Mouse (Mus musculus): ENCODE data around the gene Letm1. TPM values are rescaled to one million over a fixed set of nuclear protein-coding genes. Genes with fewer than 3 reads are reported as not detected.

Gene Letm1
- total and polyA plus RNA-seq, 2 experiments: 19.0 to 48.5 TPM

DNA sequence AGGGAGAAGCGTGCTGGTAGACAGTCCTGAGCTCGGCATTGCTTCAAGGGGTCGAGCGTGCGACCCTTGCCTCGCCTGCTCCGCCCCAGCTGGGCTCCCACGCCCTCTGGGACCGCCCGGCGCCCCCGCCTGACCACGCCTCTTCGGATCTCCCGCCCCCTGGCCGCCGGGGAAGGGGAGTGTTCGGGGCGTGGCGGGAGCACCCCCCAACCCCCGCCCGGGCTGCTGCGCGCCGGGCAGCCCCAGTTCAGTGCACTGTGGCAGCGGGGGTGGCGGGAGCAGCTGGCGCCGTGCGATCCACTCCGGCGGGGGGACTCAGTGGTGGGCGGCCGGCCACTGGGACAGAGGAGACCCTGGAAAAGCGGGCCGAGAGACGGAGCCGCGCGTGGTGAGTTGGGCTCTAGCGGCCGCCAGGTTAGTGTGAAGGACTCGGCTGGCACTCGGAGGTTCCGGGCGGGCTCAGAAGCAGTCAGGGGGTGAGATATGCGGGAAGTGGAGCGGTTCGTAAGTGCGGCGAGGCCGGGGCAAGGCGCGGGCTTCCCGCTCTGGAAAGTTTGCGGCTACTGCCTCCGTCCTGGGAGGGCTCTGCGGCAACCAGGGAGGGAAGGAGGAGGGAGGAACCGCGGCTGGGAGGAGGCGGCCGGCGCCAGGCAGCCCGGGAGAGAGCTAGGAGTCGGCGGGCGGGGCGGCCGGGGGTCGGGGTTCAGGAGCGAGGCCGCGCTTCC is 60.9 kb downstream of the Letm1 start, which contains the start of gene Fgfr3:
Gene Fgfr3, plus strand, starts transcription at position 134 of the 725 bp plus-strand sequence.
- Histone ChIP-seq H3K79me2 (ENCODE audit: control insufficient read depth, insufficient read depth, low read length) (peaks cover 31% of the 10 kb centered on the region; the same call in 1 of the 2 replicates), H3K9ac (ENCODE audit: low read depth, low read length) (peak within 1 kb of the TSS; percentile 89), H3K27me3 (ENCODE audit: control insufficient read depth, insufficient read depth, low read length) (no peaks in the 10 kb centered on the region), H3K36me3 (ENCODE audit: control insufficient read depth, insufficient read depth, low read length) (no peaks in the 10 kb centered on the region), H3K4me1 (ENCODE audit: control insufficient read depth, insufficient read depth, low read length) (peaks cover 28% of the 10 kb centered on the region), H3K4me3 (ENCODE audit: insufficient read depth, low read depth, low read length) (peak within 1 kb of the TSS; percentile 97), H3K27ac (replicated peaks; ENCODE audit: insufficient read depth, low read depth, low read length) (peak within 1 kb of the TSS; percentile 94)
- WGBS: under 1% methylated on average over 67 of the region's 73 CpGs
- DNase-seq (ENCODE audit: extremely low read depth, low read depth, low spot score): peak; percentile 54
- TF ChIP-seq POLR2A (IDR thresholded peaks at IDR 0.05; ENCODE audit: extremely low read depth, insufficient read depth, low read length): peak; percentile 91
- TF ChIP-seq CTCF (IDR thresholded peaks at IDR 0.05; ENCODE audit: low read depth, low read length): 0 out of 2 replicates have a peak, but pooled peaks have one; percentile 7

DNA sequence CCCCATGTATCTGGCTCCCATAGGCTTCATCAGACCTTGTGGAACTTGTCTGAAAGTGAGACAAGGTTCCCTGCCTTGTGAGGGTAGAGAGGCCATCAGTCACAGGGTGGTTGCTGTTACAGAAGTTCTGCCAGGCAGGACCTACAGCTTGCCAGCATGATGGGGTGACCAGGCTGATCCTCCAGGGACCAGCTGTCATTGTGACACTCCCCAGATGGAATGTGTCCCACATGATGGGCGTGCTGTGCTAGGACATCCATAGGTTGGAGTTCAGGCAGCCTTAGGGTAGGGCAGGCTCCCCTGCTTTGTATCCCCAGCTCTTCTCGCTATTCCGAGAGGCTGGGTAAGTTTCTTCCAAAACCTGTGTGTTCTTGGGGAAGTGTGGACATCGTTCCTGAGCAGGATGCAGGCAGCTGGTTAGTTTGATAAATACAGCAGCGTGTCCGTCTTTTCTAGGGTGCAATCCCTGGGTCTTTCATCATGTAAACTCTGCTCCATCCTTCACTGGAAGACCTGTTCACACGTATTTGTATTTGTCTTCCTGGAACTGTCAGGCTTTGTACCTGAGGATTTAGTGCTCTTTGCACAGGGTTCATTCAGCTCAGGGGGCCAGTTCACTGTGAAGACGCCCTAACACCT is 61.6 kb downstream of the Letm1 start:
- peak overlapping the region; percentile 83 for H3K27ac ChIP-seq (replicated peaks; ENCODE audit: insufficient read depth, low read depth, low read length)
- H3K36me3 ChIP-seq (ENCODE audit: control insufficient read depth, insufficient read depth, low read length): no peaks in the 10 kb centered on the region
- no peaks in the 10 kb centered on the region for H3K27me3 ChIP-seq (ENCODE audit: control insufficient read depth, insufficient read depth, low read length)

GRCm38 (mm10) chr5:33718460-33718859 is 64.2 kb downstream of the Letm1 start:
- no peak overlapping the region for H3K4me3 ChIP-seq (ENCODE audit: insufficient read depth, low read depth, low read length)
- H3K79me2 ChIP-seq (ENCODE audit: control insufficient read depth, insufficient read depth, low read length): peaks cover 17% of the 10 kb centered on the region; the same call in 1 of the 2 replicates
- H3K27me3 ChIP-seq (ENCODE audit: control insufficient read depth, insufficient read depth, low read length): no peaks in the 10 kb centered on the region
- H3K4me1 ChIP-seq (ENCODE audit: control insufficient read depth, insufficient read depth, low read length): peaks cover 7% of the 10 kb centered on the region
- H3K27ac ChIP-seq (replicated peaks; ENCODE audit: insufficient read depth, low read depth, low read length): no peak overlapping the region
- no peak for DNase-seq (ENCODE audit: extremely low read depth, low read depth, low spot score)
- WGBS: 96% methylated on average over 5 of the region's 5 CpGs
- TF ChIP-seq CTCF (IDR thresholded peaks at IDR 0.05; ENCODE audit: low read depth, low read length) (no peak), POLR2A (IDR thresholded peaks at IDR 0.05; ENCODE audit: extremely low read depth, insufficient read depth, low read length) (no peak)
- no peak overlapping the region for H3K9ac ChIP-seq (ENCODE audit: low read depth, low read length)
- H3K36me3 ChIP-seq (ENCODE audit: control insufficient read depth, insufficient read depth, low read length): no peaks in the 10 kb centered on the region

More for the DNA sequence above, 61.6 kb downstream of the Letm1 start:
- peaks cover 22% of the 10 kb centered on the region for H3K4me1 ChIP-seq (ENCODE audit: control insufficient read depth, insufficient read depth, low read length)
- 15% methylated on average over 8 of the region's 8 CpGs for WGBS
- peaks cover 26% of the 10 kb centered on the region; the same call in 1 of the 2 replicates for H3K79me2 ChIP-seq (ENCODE audit: control insufficient read depth, insufficient read depth, low read length)
- peak overlapping the region; percentile 97 for H3K4me3 ChIP-seq (ENCODE audit: insufficient read depth, low read depth, low read length)
- peak; percentile 79 for DNase-seq (ENCODE audit: extremely low read depth, low read depth, low spot score)
- H3K9ac ChIP-seq (ENCODE audit: low read depth, low read length): peak overlapping the region; percentile 89
- no peak for TF ChIP-seq POLR2A (IDR thresholded peaks at IDR 0.05; ENCODE audit: extremely low read depth, insufficient read depth, low read length)
- TF ChIP-seq CTCF (IDR thresholded peaks at IDR 0.05; ENCODE audit: low read depth, low read length): no peak

GRCm38 (mm10) chr5:33716467-33716866 is 66.2 kb downstream of the Letm1 start:
- H3K27me3 ChIP-seq (ENCODE audit: control insufficient read depth, insufficient read depth, low read length): no peaks in the 10 kb centered on the region
- H3K9ac ChIP-seq (ENCODE audit: low read depth, low read length): no peak overlapping the region
- H3K36me3 ChIP-seq (ENCODE audit: control insufficient read depth, insufficient read depth, low read length): no peaks in the 10 kb centered on the region
- 91% methylated on average over 6 of the region's 6 CpGs for WGBS
- TF ChIP-seq CTCF (IDR thresholded peaks at IDR 0.05; ENCODE audit: low read depth, low read length): no peak
- TF ChIP-seq POLR2A (IDR thresholded peaks at IDR 0.05; ENCODE audit: extremely low read depth, insufficient read depth, low read length): no peak
- DNase-seq (ENCODE audit: extremely low read depth, low read depth, low spot score): no peak
- no peak overlapping the region for H3K27ac ChIP-seq (replicated peaks; ENCODE audit: insufficient read depth, low read depth, low read length)
- H3K4me3 ChIP-seq (ENCODE audit: insufficient read depth, low read depth, low read length): no peak overlapping the region
- no peaks in the 10 kb centered on the region for H3K79me2 ChIP-seq (ENCODE audit: control insufficient read depth, insufficient read depth, low read length)
- peaks cover 7% of the 10 kb centered on the region for H3K4me1 ChIP-seq (ENCODE audit: control insufficient read depth, insufficient read depth, low read length)

DNA sequence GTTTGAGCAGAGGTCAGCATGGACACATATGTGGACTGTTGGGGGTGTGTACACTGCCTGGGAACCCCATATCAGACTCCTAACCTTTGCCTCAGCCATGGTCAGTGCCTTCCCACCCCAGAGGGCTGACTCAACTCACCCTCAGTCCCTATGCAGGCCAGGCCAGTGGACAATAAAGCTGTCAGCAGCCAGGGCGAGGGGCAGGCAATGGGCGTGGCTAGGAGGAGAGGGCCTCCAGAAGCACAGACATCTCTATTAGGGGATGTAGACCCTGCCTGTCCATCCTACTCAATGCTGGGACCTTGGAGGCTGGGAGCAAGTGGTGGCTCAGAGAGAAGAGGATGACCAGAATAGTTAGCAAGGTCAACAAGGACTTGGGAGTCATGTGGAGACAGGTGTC is 67.4 kb downstream of the Letm1 start:
- no peak overlapping the region for H3K4me3 ChIP-seq (ENCODE audit: insufficient read depth, low read depth, low read length)
- WGBS: 92% methylated on average over 2 of the region's 2 CpGs
- H3K4me1 ChIP-seq (ENCODE audit: control insufficient read depth, insufficient read depth, low read length): no peaks in the 10 kb centered on the region
- H3K27me3 ChIP-seq (ENCODE audit: control insufficient read depth, insufficient read depth, low read length): no peaks in the 10 kb centered on the region
- no peak overlapping the region for H3K9ac ChIP-seq (ENCODE audit: low read depth, low read length)
- TF ChIP-seq POLR2A (IDR thresholded peaks at IDR 0.05; ENCODE audit: extremely low read depth, insufficient read depth, low read length): no peak
- TF ChIP-seq CTCF (IDR thresholded peaks at IDR 0.05; ENCODE audit: low read depth, low read length): no peak
- no peak for DNase-seq (ENCODE audit: extremely low read depth, low read depth, low spot score)
- no peak overlapping the region for H3K27ac ChIP-seq (replicated peaks; ENCODE audit: insufficient read depth, low read depth, low read length)
- H3K36me3 ChIP-seq (ENCODE audit: control insufficient read depth, insufficient read depth, low read length): no peaks in the 10 kb centered on the region
- H3K79me2 ChIP-seq (ENCODE audit: control insufficient read depth, insufficient read depth, low read length): no peaks in the 10 kb centered on the region
